Mouse (Mus musculus): Measurements from ENCODE around the gene Sv2a.

The Sv2a gene

GRCm38 (mm10) chr3:96221640-96222038, 40.7 kb downstream of the Sv2a start:
- no peak for DNase-seq

- DNase-seq = no peak
These were observed 41.8 kb downstream of the Sv2a start for GRCm38 (mm10) chr3:96222774-96223173.

DNA sequence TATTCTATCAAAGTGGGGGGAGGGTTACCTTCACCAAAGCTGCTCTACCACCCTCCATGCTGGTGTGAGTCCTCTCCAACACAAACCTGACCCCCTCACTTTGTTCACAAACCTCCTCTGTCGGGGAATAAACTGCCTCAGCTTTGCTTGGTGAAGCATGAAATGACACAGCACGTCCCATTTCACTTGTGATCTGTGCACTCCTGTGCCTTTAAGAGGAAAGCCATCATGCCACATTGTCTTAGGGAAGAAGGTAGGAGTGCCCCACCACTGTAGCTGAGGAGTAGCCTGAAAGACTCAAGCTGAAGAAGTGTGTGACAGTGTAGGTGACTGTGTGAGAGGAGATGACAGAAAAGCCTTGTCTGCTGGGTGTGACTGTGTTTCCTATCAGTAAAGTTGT, 44.5 kb downstream of the Sv2a start:
- no peak for DNase-seq

GRCm38 (mm10) chr3:96226695-96227648, 46.0 kb downstream of the Sv2a start:
- DNase-seq = no peak

GRCm38 (mm10) chr3:96228828-96229227, 47.9 kb downstream of the Sv2a start:
- DNase-seq = no peak

- DNase-seq = no peak
These were observed 49.5 kb downstream of the Sv2a start for GRCm38 (mm10) chr3:96230404-96230803.

GRCm38 (mm10) chr3:96230910-96231757, 50.2 kb downstream of the Sv2a start:
- no peak for DNase-seq

- DNase-seq = no peak
These were observed 50.8 kb downstream of the Sv2a start for GRCm38 (mm10) chr3:96231758-96232120.

DNA sequence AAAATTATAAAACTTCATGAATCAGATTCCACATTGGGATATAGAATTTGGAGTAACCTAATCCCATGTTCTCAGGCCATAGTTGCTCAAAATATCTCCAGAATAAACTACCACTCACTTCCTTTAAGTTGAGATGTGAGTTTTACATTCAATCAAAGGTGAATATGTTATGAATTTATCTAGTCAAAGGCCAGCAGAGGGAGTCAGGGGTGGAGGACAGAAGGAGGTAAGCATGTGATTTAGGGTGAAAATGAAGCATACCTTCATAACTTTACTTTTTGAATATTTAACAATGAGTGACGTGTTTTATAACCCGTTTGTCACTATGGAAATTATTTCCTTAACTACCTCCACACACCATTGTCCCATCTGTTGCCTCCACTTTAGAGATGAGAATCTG, 54.0 kb downstream of the Sv2a start:
- DNase-seq = no peak

DNA sequence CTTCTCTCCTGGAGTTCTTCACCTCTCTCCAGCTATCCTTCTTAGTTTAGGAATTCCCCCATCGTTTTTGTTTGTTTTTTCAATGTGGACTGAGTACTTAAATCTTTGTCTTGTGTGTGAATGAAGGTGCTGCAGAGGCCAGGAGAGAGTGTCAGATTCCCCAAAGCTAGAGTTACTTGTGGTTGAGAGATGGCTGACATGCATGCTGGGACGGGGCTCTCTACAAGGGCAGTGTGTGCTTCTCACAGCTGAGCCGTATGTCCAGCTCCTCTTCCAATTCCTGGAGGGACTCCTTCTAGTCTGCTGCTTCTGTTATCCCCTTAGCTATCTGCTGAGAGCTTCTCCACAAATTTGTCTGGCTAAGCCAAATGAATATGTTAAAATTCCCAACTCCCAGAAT, 54.9 kb downstream of the Sv2a start:
- DNase-seq = no peak

DNA sequence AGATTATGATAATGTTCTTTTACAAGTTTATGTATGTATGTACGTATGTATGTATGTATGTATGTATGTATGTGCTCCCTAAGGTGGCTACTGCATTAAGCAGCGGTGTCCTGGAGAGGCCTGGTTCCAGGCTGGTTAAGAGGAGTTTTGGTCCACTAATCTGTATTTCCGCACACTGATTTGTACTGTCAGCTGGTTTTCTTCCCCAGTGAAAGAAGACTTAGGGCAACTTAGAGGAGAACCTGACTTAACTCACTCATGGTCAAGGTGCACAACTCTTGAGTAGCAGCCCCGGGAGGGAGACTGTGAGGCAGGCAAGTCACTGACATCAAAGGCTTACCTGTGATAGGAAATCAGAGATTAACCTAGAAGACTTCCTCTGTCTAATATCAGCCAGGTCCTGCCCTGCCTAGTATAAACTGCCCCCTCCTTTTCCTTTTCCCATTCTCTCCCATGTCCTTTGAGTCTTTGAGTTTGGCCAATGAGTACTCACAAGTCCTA, 55.9 kb downstream of the Sv2a start:
- no peak for DNase-seq

DNA sequence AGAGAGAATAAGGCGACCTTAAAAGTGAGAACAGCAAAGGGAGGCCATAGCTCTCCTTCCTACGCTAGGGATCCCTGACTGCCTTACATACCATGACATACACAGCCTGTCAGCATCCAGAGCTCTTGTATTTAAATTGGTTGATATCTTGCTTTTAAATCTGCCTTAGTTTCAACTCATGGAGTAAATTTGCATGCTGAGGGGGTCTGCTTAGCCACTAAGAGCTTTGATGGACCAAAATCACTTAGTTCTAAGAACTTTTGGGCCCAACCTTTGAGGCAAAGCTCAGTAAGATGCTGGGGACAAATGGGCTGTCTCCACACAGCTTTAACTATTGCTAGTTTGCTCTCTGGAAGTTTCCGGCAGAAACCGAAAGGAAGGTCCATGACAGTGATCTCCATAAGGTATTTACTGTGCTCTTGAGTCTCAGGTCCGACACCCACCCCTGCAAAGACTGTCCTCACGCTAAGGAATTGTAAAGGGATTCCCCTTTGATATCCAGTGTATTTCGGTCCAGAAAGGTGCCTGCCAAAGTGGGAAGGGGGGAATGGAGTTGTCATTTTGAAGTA, 56.5 kb downstream of the Sv2a start:
- DNase-seq = no peak

DNA sequence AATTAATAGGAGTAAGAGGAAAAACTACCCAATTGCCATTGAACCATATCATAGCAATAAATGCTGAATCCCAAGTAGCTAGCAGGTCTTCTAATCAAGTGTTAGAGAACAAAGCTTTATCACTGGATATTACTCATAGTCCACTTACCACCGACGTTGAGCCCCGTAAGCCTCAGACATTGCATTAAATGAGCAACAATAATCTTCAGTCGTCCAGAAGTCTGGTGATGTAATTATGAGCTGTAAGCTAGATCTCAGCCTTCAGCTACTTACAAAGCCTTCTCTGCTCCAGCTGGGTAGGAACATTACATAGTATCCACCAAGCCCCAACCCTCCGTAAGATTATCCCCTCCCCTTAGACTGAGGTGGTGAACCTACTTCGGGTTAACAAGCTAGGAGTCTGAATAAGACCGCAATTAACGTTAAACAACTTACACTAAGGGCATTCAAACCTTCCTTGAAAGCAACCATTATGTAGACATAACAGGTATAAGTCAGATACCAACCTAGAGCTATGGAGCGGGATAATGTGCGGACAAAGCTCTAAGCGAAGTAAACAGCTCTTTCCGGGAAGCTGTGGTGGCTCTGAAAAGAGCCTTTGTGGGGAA, 57.1 kb downstream of the Sv2a start:
- no peak for DNase-seq

- peak in 1 of 2 experiments; percentile 73 for DNase-seq
These were observed 58.2 kb downstream of the Sv2a start, which contains the start of gene Hist2h3c2 for GRCm38 (mm10) chr3:96238954-96239793. TSS of gene Hist2h3c2 (minus strand) at chr3:96239127.

DNA sequence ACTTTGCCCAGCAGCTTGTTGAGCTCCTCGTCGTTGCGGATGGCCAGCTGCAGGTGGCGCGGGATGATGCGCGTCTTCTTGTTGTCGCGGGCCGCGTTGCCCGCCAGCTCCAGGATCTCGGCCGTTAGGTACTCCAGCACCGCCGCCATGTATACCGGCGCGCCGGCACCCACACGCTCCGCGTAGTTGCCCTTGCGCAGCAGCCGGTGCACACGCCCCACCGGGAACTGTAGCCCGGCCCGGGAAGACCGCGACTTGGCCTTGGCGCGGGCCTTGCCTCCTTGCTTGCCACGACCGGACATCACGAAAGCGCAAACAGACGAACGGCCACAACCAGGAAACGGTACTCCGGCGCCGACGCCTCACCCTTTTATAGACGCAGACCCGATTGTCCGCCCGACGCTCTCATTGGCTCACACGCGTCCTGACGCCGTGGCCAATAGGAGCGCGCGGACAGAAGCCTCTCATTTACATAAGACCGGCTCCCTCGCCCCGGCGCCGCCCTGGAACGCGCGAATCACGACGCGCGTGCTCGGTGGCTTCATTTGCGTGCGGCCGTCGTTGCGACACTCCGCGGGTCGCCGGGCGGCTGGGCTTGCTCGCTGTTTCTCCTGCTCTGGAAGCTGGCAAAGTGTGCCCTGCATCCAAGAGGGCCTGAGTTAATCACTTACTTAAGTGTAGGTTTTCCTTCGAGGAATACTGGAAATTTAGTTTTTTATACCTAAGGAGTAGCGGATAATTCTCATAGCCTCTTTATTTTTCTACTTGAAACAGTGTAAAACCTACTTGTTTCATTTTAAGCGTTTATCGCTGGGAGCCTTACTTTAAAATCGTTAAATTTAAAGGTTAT, 59.2 kb downstream of the Sv2a start, which contains the start of gene Hist2h2aa2:
Hist2h2aa2 (minus strand) TSS at position 328 of the 850 bp plus-strand sequence.
- peak; percentile 96 to 97 for DNase-seq

DNA sequence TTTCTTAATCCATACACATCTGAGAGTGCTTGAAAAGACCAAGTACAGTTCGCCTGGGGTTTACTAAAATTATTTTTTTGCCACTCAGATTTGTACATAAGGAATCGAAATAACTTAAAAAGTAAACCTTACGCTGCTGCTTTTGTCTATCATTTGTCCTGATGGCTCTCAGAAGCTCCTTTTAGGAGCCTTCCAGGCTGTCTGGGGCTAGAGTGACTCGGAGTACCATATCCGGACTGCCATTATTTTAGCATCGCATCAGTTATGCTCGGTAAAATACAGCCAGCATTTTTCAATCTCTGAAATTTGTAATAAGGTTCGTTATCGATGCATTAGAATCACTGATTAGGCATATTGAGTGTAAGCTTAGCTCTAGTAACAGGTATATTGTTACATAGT, 59.8 kb downstream of the Sv2a start:
- DNase-seq = no peak

- peak in 1 of 2 experiments; percentile 61 for DNase-seq
These were observed 63.1 kb downstream of the Sv2a start for GRCm38 (mm10) chr3:96243921-96244572.

Measured in kidney, postnatal 25 days (tissue).